Mouse (Mus musculus) cerebellum, adult 2 months (tissue): ENCODE data around the gene Xylb.

Experiments
- CTCF ChIP-seq: fragments of 200-500 bp; IDR thresholded peaks from 2 replicates; pipeline ENCODE4 v1.5.1; 2011; ENCODE audit warnings: low read depth, mild to moderate bottlenecking, control low read depth, low read length, moderate library complexity, borderline replicate concordance; ENCODE audit not compliant: insufficient read depth
- POLR2A ChIP-seq: fragments of 200-500 bp; IDR thresholded peaks from 2 replicates; pipeline ENCODE4 v1.6.1; 2011; ENCODE audit warnings: low read length, control low read depth, borderline replicate concordance; ENCODE audit not compliant: insufficient read depth

GRCm38 (mm10) chr9:119403236-119403641 lies 46.1 kb downstream of the Xylb start:
- TF ChIP-seq CTCF = no peak
- TF ChIP-seq POLR2A = no peak
